Mouse (Mus musculus) ES-E14 (cell line): ENCODE results near the gene Armc3.

Source experiments
- ZC3H11A ChIP-seq: IDR thresholded peaks from 2 replicates; pipeline ENCODE4 v1.6.1; 2012; ENCODE audit warnings: low read depth, mild to moderate bottlenecking, inconsistent platforms, low read length, borderline replicate concordance
- ZNF384 ChIP-seq: IDR thresholded peaks from 2 replicates; pipeline ENCODE4 v1.6.1; 2012; ENCODE audit warnings: low read depth, low read length, inconsistent platforms

DNA sequence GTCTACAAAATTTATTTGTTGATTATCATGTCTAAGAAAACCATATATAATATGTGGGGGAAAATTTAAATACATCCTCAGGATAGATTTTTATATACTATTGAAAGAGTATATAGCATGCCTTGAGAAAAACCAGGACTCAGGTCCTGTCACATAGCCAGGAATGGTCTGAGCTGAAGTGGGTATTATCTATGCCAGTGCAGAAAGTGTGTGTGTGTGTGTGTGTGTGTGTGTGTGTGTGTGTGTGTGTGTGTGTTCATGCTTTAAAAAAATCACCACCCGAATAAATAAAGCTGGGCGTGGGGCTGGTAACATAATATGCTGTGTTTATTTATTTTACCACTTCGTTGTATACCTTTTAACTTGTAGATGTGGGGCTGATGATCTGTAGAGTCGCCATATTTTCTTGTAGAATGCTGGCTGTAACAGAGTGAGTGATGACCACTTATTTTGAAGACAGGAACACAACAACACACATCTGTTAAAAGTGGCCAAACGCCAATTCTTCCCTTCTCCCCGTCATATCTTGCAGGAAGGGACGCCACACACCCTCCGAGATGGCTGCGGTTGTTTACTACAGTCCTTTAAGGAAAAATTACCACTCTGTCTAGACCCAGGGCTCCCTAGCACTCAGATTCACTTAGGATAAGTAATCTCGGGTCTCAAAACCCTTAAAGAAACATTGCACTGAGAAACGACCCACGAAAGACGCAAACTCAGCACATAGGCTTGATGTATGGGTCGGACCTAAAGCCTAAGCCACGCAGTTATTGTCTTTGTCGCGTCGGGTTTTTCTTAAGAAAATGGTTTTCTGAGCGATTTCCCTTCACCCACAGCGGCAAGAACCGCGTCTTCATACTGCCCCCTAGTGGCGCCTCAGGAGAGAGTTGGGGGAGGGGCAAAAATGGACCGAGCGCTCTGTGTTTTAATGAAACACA lies 76.8 kb downstream of the Armc3 start:
- TF ChIP-seq ZC3H11A = no peak
- no peak for TF ChIP-seq ZNF384
